Mouse (Mus musculus) ovary, adult 18-20 months (tissue): ENCODE data around the gene S100b.

ENCODE experiments used
- DNase-seq: peaks from one replicate; pipeline ENCODE4 v3.0.0; 2022; ENCODE audit warnings: low spot score, mixed read lengths

S100b gene

GRCm38 (mm10) chr10:76253536-76253935 is at the start of gene S100b:
Gene S100b (plus strand): TSS chr10:76253853.
- no peak for DNase-seq

- no peak for DNase-seq
These were observed 46.3 kb upstream of the S100b start for GRCm38 (mm10) chr10:76207262-76207796.

GRCm38 (mm10) chr10:76209241-76209640 is 44.4 kb upstream of the S100b start:
- DNase-seq: no peak

GRCm38 (mm10) chr10:76210806-76211205 is 42.8 kb upstream of the S100b start:
- no peak for DNase-seq

- no peak for DNase-seq
These were observed 41.5 kb upstream of the S100b start for GRCm38 (mm10) chr10:76212121-76212520.

GRCm38 (mm10) chr10:76214161-76214560 is 39.5 kb upstream of the S100b start:
- DNase-seq: no peak

GRCm38 (mm10) chr10:76217056-76217455 is 36.6 kb upstream of the S100b start:
- DNase-seq: no peak

GRCm38 (mm10) chr10:76218240-76218639 is 35.4 kb upstream of the S100b start:
- DNase-seq: no peak

- no peak for DNase-seq
These were observed 27.7 kb upstream of the S100b start for GRCm38 (mm10) chr10:76225944-76226343.

- DNase-seq: no peak
These were observed 24.0 kb upstream of the S100b start for GRCm38 (mm10) chr10:76229627-76230026.

- DNase-seq: peak; percentile 89
These were observed 16.1 kb upstream of the S100b start, which contains the start of gene Prmt2 for GRCm38 (mm10) chr10:76237341-76238225. Gene Prmt2 (minus strand): TSS chr10:76237865.

GRCm38 (mm10) chr10:76239401-76239800 is 14.3 kb upstream of the S100b start:
- DNase-seq: no peak

- no peak for DNase-seq
These were observed 8.5 kb upstream of the S100b start for GRCm38 (mm10) chr10:76245106-76245505.

GRCm38 (mm10) chr10:76246601-76247000 is 7.1 kb upstream of the S100b start:
- DNase-seq: no peak

GRCm38 (mm10) chr10:76247960-76248646 is 5.5 kb upstream of the S100b start:
- DNase-seq: no peak

GRCm38 (mm10) chr10:76248647-76248968 is 5.0 kb upstream of the S100b start:
- DNase-seq: no peak

GRCm38 (mm10) chr10:76250870-76251269 is 2.8 kb upstream of the S100b start:
- no peak for DNase-seq

GRCm38 (mm10) chr10:76253079-76253478 is 574 bp upstream of the S100b start:
- no peak for DNase-seq

- peak; percentile 43 for DNase-seq
These were observed 2.0 kb downstream of the S100b start for GRCm38 (mm10) chr10:76255617-76256016.

GRCm38 (mm10) chr10:76257231-76257630 is 3.6 kb downstream of the S100b start:
- DNase-seq: no peak

- no peak for DNase-seq
These were observed 4.2 kb downstream of the S100b start for GRCm38 (mm10) chr10:76257719-76258390.

GRCm38 (mm10) chr10:76259566-76260232 is 6.0 kb downstream of the S100b start:
- no peak for DNase-seq
